Mouse (Mus musculus) testis, adult 10 weeks (tissue): Measurements from ENCODE around the gene Pcdh11x. TPM values are rescaled to one million over a fixed set of nuclear protein-coding genes. Genes with fewer than 3 reads are reported as not detected.

Source experiments
- polyA plus RNA-seq: library from polyadenylated mRNA; stranded (reverse); fragments of 350-450 nt; fragmentation: Illumina TruSeq; extraction: RNeasy Lipid Tissue Mini Kit (QIAGEN cat#74804); gene quantifications from one replicate; pipeline ENCODE4 v1.2.3, GENCODE M21; 2014; ENCODE audit warnings: low read depth, low replicate concordance

Gene Pcdh11x
- polyA plus RNA-seq: 0.34 TPM

DNA sequence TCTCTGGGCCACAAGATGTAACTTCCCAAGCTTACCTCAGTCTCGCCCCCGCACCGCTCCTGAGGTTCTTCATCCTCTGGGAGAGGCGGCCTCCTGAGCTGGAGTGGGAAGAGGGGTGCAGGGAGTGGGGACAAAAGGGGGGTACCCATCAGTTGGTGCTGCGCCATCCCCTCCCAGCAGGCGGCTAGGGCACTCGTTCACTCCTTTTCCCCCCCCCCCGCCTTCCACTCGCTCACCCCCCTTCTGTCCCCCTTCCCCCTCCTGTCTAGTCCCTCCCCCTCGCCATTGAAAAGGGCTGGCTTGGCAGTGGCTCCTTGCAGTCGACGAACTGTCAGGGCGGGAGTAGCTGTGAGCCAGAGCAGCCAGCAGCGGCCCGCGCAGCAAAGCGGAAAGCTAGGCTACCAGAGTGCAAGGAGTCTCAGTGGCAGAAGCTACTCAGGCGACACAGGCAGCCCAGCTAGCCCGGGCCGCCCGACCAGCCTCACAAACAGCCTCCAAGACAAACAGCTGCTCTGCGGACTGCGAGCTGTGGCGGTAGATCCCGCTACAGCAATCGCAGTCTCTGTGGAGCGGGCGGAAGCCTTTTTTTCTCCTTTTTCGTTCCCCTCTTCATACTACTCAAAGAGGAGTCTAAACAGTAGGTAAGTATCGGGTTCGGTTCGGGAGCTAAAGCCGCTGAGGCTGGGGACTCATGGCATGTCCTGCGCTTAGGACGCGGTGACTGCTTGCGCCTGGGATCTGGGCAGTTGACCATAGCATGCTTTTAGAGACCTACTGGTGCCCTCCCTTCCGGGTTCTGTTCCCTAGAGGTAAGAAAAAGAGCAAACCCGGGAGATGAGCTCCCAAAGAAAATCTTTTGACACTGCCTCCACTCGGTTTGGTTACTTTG, at the start of gene Pcdh11x:
Gene Pcdh11x, plus strand, starts transcription at position 249 of the 889 bp plus-strand sequence.

DNA sequence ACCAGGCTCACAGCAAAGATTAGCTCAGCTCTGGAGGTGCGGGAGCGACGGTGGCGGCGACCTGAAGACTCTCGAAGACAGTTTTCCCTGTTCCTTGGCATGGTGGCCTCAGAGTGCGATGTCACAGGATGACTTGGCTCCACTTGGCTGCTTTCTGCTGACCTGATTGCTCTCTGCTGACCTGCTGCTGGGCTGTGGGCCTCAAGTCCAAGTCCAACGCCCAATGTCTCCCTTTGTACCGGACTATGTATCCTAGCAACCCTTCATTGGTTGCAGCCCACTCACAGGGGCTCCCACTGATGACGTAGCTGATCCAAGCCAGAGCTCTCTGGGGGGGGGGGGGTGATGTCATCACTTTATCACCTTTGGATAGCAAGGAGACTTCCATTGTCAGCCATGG, 22.9 kb downstream of the Pcdh11x start, which contains the start of gene H2afb3:
Gene H2afb3, minus strand, starts transcription at position 101 of the 400 bp plus-strand sequence.

Other genes with a start within 250 kb of the Pcdh11x start
- not detected for gene H2afb3, start 22.8 kb downstream of the Pcdh11x start, polyA plus RNA-seq